Mouse (Mus musculus): ENCODE measurements at regions not wholly inside any gene's neighbourhood (a gene's known extent, or its start where the extent isn't known, plus 50 kb on each side); places are given as distances from the start of the nearest gene placed in this dataset.
A peak's percentile ranks its signal among the peaks of the same experiment; 100 is the strongest.

- Histone ChIP-seq H3K9me3 (ENCODE audit: control insufficient read depth, low read length) (no peaks in the 10 kb centered on the region), H3K9ac (ENCODE audit: low read depth, low read length) (no peak overlapping the region), H3K4me1 (ENCODE audit: control insufficient read depth, insufficient read depth, low read length) (no peaks in the 10 kb centered on the region), H3K36me3 (ENCODE audit: control insufficient read depth, insufficient read depth, low read length) (no peaks in the 10 kb centered on the region), H3K27me3 (replicated peaks; ENCODE audit: control insufficient read depth, insufficient read depth, low read length) (no peaks in the 10 kb centered on the region), H3K4me3 (ENCODE audit: low read length) (no peak overlapping the region), H3K27ac (ENCODE audit: low read length) (no peak overlapping the region), H3K4me2 (ENCODE audit: low read depth, low read length) (no peak overlapping the region)
- 65% methylated on average over 4 of the region's 4 CpGs for WGBS
- no peak for ATAC-seq
Measured at GRCm38 (mm10) chr16:76232680-76233079, 140.9 kb downstream of the Nrip1 start.

- H3K27ac ChIP-seq (ENCODE audit: low read length), result no peak overlapping the region
- no peak overlapping the region for H3K9ac ChIP-seq (ENCODE audit: low read depth, low read length)
- no peaks in the 10 kb centered on the region for H3K36me3 ChIP-seq (ENCODE audit: control insufficient read depth, insufficient read depth, low read length)
- 36% methylated on average over 3 of the region's 3 CpGs for WGBS
- no peaks in the 10 kb centered on the region for H3K27me3 ChIP-seq (replicated peaks; ENCODE audit: control insufficient read depth, insufficient read depth, low read length)
- H3K4me1 ChIP-seq (ENCODE audit: control insufficient read depth, insufficient read depth, low read length), result no peaks in the 10 kb centered on the region
- no peak overlapping the region for H3K4me3 ChIP-seq (ENCODE audit: low read length)
- H3K9me3 ChIP-seq (ENCODE audit: control insufficient read depth, low read length), result no peaks in the 10 kb centered on the region
- no peak overlapping the region for H3K4me2 ChIP-seq (ENCODE audit: low read depth, low read length)
- ATAC-seq, result no peak
Measured at GRCm38 (mm10) chr16:76232174-76232573, 141.5 kb downstream of the Nrip1 start.

- Histone ChIP-seq H3K4me2 (ENCODE audit: low read depth, low read length) (no peak overlapping the region), H3K9me3 (ENCODE audit: control insufficient read depth, low read length) (no peaks in the 10 kb centered on the region), H3K36me3 (ENCODE audit: control insufficient read depth, insufficient read depth, low read length) (no peaks in the 10 kb centered on the region), H3K4me3 (ENCODE audit: low read length) (no peak overlapping the region), H3K4me1 (ENCODE audit: control insufficient read depth, insufficient read depth, low read length) (no peaks in the 10 kb centered on the region), H3K27me3 (replicated peaks; ENCODE audit: control insufficient read depth, insufficient read depth, low read length) (no peaks in the 10 kb centered on the region), H3K27ac (ENCODE audit: low read length) (no peak overlapping the region), H3K9ac (ENCODE audit: low read depth, low read length) (no peak overlapping the region)
- WGBS, result 93% methylated on average over 4 of the region's 4 CpGs
- ATAC-seq, result no peak
Measured at GRCm38 (mm10) chr16:76230516-76231302, 142.9 kb downstream of the Nrip1 start.

- ATAC-seq, result no peak
- WGBS, result 82% methylated on average over 4 of the region's 4 CpGs
- H3K4me3 ChIP-seq (ENCODE audit: low read length), result no peak overlapping the region
- no peak overlapping the region for H3K4me2 ChIP-seq (ENCODE audit: low read depth, low read length)
- no peak overlapping the region for H3K27ac ChIP-seq (ENCODE audit: low read length)
- H3K9me3 ChIP-seq (ENCODE audit: control insufficient read depth, low read length), result no peaks in the 10 kb centered on the region
- peaks cover 14% of the 10 kb centered on the region for H3K4me1 ChIP-seq (ENCODE audit: control insufficient read depth, insufficient read depth, low read length)
- H3K27me3 ChIP-seq (replicated peaks; ENCODE audit: control insufficient read depth, insufficient read depth, low read length), result no peaks in the 10 kb centered on the region
- H3K9ac ChIP-seq (ENCODE audit: low read depth, low read length), result no peak overlapping the region
- H3K36me3 ChIP-seq (ENCODE audit: control insufficient read depth, insufficient read depth, low read length), result no peaks in the 10 kb centered on the region
Measured at GRCm38 (mm10) chr16:76228451-76228850, 145.2 kb downstream of the Nrip1 start.

DNA sequence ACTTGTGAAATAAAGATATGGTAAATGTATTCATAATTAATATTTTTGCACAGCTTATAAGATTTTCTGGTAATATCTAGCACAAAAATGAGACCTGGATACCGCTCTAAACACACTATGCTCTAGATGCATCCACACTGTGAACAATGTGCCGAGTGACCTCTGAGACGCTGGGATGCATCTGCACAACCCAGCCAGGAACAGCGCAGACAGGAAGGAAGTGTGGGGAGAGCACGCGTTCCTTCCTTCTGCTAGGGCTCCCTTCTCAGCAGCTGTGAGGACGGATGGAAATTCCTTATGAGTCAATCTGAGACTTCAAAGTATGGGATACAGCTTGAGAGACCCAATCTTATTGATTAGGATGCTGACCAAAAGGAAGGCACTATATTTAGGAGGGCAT is 147.2 kb downstream of the Nrip1 start:
- Histone ChIP-seq H3K4me2 (ENCODE audit: low read depth, low read length) (no peak overlapping the region), H3K9ac (ENCODE audit: low read depth, low read length) (no peak overlapping the region), H3K36me3 (ENCODE audit: control insufficient read depth, insufficient read depth, low read length) (no peaks in the 10 kb centered on the region), H3K27ac (ENCODE audit: low read length) (no peak overlapping the region), H3K27me3 (replicated peaks; ENCODE audit: control insufficient read depth, insufficient read depth, low read length) (no peaks in the 10 kb centered on the region), H3K9me3 (ENCODE audit: control insufficient read depth, low read length) (no peaks in the 10 kb centered on the region), H3K4me3 (ENCODE audit: low read length) (no peak overlapping the region), H3K4me1 (ENCODE audit: control insufficient read depth, insufficient read depth, low read length) (peaks cover 14% of the 10 kb centered on the region)
- 66% methylated on average over 7 of the region's 7 CpGs for WGBS
- ATAC-seq, result no peak

DNA sequence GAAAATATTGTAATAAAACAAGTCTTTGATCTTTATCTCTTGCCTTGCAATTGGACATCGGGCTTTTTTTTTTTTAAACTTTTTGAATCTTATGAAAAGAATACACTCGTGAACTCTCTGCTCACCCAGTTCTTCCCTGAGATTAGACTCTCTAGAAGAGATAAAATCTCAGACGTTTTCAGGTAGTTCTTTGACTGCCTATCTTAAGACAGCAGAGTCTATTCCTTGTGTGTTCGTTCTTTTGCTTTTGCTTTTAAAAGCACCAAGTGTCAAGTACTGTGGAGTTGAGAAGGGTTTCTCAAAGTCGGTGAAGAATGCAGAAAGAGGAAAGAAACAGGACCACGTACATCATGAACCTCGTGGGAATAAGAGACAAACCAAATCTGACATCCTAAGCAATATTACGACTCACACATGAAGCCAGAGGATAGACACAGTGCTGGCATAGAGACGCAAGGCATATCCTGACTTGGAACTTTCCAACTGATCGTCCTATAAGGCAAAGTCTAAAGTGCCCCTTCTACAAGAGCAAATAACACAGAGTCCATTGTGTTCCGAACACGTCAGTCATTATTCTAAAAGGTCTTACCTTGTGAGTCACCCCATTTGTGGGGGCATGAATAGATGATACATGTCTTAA is 147.9 kb downstream of the Nrip1 start:
- peak overlapping the region; percentile 42 for H3K4me2 ChIP-seq (ENCODE audit: low read depth, low read length)
- 31% methylated on average over 12 of the region's 12 CpGs for WGBS
- peaks cover 14% of the 10 kb centered on the region for H3K4me1 ChIP-seq (ENCODE audit: control insufficient read depth, insufficient read depth, low read length)
- H3K36me3 ChIP-seq (ENCODE audit: control insufficient read depth, insufficient read depth, low read length), result no peaks in the 10 kb centered on the region
- no peaks in the 10 kb centered on the region for H3K27me3 ChIP-seq (replicated peaks; ENCODE audit: control insufficient read depth, insufficient read depth, low read length)
- H3K9ac ChIP-seq (ENCODE audit: low read depth, low read length), result no peak overlapping the region
- no peak overlapping the region; the same call in 1 of the 2 replicates for H3K4me3 ChIP-seq (ENCODE audit: low read length)
- peak; percentile 73 for ATAC-seq
- no peaks in the 10 kb centered on the region for H3K9me3 ChIP-seq (ENCODE audit: control insufficient read depth, low read length)
- H3K27ac ChIP-seq (ENCODE audit: low read length), result peak overlapping the region; percentile 81

DNA sequence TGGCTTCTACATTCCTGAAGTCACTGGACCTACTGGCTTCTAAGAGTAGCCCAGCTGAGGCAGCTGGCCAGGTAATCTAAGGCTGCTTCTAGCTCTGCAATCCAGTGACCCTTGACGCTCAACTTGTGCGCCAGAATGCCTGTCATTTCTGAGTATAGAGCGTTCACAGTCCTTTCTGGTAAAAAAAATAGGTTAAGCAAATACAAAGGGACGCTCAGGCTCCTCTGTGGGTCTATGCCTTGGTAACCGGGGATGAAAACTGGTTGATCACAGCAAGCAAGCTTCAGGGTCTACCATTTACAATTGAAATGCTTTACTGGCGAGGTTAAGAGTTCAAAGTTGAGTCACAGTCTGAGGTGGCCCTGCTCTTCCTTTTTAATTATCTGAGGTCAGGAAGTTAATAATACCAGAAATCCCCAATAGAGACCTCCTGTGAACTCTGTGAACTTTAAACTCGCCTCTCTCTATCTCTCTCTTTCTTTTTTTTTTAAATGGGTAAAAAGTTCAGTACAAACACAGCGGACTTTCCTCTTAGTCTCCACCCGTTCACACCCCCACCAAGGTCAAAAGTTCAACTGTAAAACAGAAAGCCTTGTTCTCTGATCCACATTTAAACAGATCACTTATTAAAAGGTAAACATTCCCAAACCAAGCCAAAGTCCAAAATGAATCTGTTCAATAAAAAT is 148.6 kb downstream of the Nrip1 start:
- Histone ChIP-seq H3K4me3 (ENCODE audit: low read length) (no peak overlapping the region), H3K36me3 (ENCODE audit: control insufficient read depth, insufficient read depth, low read length) (no peaks in the 10 kb centered on the region), H3K9me3 (ENCODE audit: control insufficient read depth, low read length) (no peaks in the 10 kb centered on the region), H3K9ac (ENCODE audit: low read depth, low read length) (no peak overlapping the region), H3K4me2 (ENCODE audit: low read depth, low read length) (peak overlapping the region; percentile 23; the same call in 1 of the 2 replicates), H3K4me1 (ENCODE audit: control insufficient read depth, insufficient read depth, low read length) (peaks cover 14% of the 10 kb centered on the region), H3K27me3 (replicated peaks; ENCODE audit: control insufficient read depth, insufficient read depth, low read length) (no peaks in the 10 kb centered on the region), H3K27ac (ENCODE audit: low read length) (peak overlapping the region; percentile 58)
- 22% methylated on average over 9 of the region's 9 CpGs for WGBS
- ATAC-seq, result peak; percentile 78

DNA sequence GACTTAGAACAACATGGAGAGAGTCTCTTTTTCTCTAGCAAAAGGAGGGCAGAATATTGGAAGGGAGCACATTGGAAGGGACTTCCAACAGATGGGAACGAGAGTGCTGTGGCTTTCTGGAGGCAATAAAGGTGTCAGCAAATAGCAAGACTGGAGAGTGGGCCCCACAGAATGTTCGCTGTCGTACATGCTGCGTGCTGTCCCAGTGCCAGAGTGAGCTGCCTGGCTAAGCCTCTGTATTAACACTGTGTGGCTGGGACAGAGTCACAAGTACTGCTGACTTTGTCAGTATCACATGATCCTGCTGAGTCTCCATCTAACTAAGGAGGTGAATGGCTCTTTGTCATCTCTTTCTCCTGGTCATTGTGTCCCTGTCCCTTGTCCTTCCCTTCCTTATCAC is 149.9 kb downstream of the Nrip1 start:
- H3K4me2 ChIP-seq (ENCODE audit: low read depth, low read length), result no peak overlapping the region
- no peaks in the 10 kb centered on the region for H3K27me3 ChIP-seq (replicated peaks; ENCODE audit: control insufficient read depth, insufficient read depth, low read length)
- ATAC-seq, result peak; percentile 60
- no peaks in the 10 kb centered on the region for H3K9me3 ChIP-seq (ENCODE audit: control insufficient read depth, low read length)
- H3K36me3 ChIP-seq (ENCODE audit: control insufficient read depth, insufficient read depth, low read length), result no peaks in the 10 kb centered on the region
- H3K4me3 ChIP-seq (ENCODE audit: low read length), result no peak overlapping the region
- H3K9ac ChIP-seq (ENCODE audit: low read depth, low read length), result no peak overlapping the region
- WGBS, result 48% methylated on average over 4 of the region's 4 CpGs
- H3K4me1 ChIP-seq (ENCODE audit: control insufficient read depth, insufficient read depth, low read length), result peaks cover 14% of the 10 kb centered on the region
- H3K27ac ChIP-seq (ENCODE audit: low read length), result no peak overlapping the region

- H3K4me2 ChIP-seq (ENCODE audit: low read depth, low read length), result no peak overlapping the region
- H3K4me3 ChIP-seq (ENCODE audit: low read length), result no peak overlapping the region
- ATAC-seq, result no peak
- no peaks in the 10 kb centered on the region for H3K27me3 ChIP-seq (replicated peaks; ENCODE audit: control insufficient read depth, insufficient read depth, low read length)
- peaks cover 14% of the 10 kb centered on the region for H3K4me1 ChIP-seq (ENCODE audit: control insufficient read depth, insufficient read depth, low read length)
- H3K36me3 ChIP-seq (ENCODE audit: control insufficient read depth, insufficient read depth, low read length), result no peaks in the 10 kb centered on the region
- H3K9ac ChIP-seq (ENCODE audit: low read depth, low read length), result no peak overlapping the region
- 69% methylated on average over 5 of the region's 5 CpGs for WGBS
- no peak overlapping the region for H3K27ac ChIP-seq (ENCODE audit: low read length)
- H3K9me3 ChIP-seq (ENCODE audit: control insufficient read depth, low read length), result no peaks in the 10 kb centered on the region
Measured at GRCm38 (mm10) chr16:76222960-76223359, 150.7 kb downstream of the Nrip1 start.

All from intestine, embryonic 16.5 days (tissue).